Comparison of ENCODE assay signal across 23 mouse cellular contexts in genomic region chr8:119451131-119451530, GRCm38 (mm10). TPM values are rescaled to one million over a fixed set of nuclear protein-coding genes. Genes with fewer than 3 reads are reported as not detected.
"Had no signal": no experiment of that assay in that cellular context is flagged by ENCODE, and none has a peak within 500 bp of the region (broad histone marks: within the 10 kb centered on the region; RNA-seq: fewer than 3 reads in every experiment).

No protein-coding gene starts in this region.

- DNase-seq: liver, postnatal 0 days; lung, embryonic 14.5 days; lung, postnatal 10 days; lung, postnatal 4 days; midbrain, embryonic 14.5 days; retina, postnatal 1 day; right cerebral cortex, adult 18-20 months; right cerebral cortex, postnatal 25 days; right cerebral cortex, postnatal 4 days; spleen, adult 18-20 months; thymus, adult 18-20 months; thymus, postnatal 14 days; thymus, postnatal 36 days had no signal

RNA-seq across cellular contexts. Expression of gene Necab2, which starts 4.6 kb away (rescaled TPM):
- total RNA-seq: megakaryocyte, adult 5-6 weeks; megakaryocyte-erythroid progenitor cell, adult 5-6 weeks had no signal
- polyA plus RNA-seq: liver, postnatal 0 days; myocyte had no signal

RNA-seq across cellular contexts. Expression of gene Osgin1, which starts 17.2 kb away (rescaled TPM):
- total RNA-seq: megakaryocyte-erythroid progenitor cell, adult 5-6 weeks had no signal
- polyA plus RNA-seq: midbrain, embryonic 14.5 days; neural tube, embryonic 13.5 days had no signal

RNA-seq across cellular contexts. Expression of gene Slc38a8, which starts 50.4 kb away (rescaled TPM):
- total RNA-seq: megakaryocyte, adult 5-6 weeks; megakaryocyte-erythroid progenitor cell, adult 5-6 weeks had no signal
- polyA plus RNA-seq: liver, postnatal 0 days; lung, embryonic 14.5 days; lung, embryonic 16.5 days; midbrain, embryonic 14.5 days; midbrain, embryonic 16.5 days; myocyte; neural tube, embryonic 11.5 days; neural tube, embryonic 13.5 days; neural tube, embryonic 15.5 days; stomach, embryonic 14.5 days; stomach, embryonic 16.5 days had no signal
